Mouse (Mus musculus) stomach, postnatal 0 days (tissue): ENCODE results near the gene Gm28305.

Experiments
- CTCF ChIP-seq: IDR thresholded peaks from 2 replicates; pipeline ENCODE4 v1.5.1; 2016; ENCODE audit warnings: antibody characterized with exemption, low read depth, mild to moderate bottlenecking, moderate library complexity
- EP300 ChIP-seq: optimal IDR thresholded peaks from 2 replicates; pipeline ENCODE3; 2016; ENCODE audit warnings: antibody characterized with exemption

- TF ChIP-seq CTCF (no peak), EP300 (no peak)
Observed at GRCm38 (mm10) chr9:104000601-104001000, 39.9 kb upstream of the Gm28305 start.
